Mouse (Mus musculus) adrenal gland, adult 8-10 months (tissue): ENCODE results near the gene Chst14. TPM values are rescaled to one million over a fixed set of nuclear protein-coding genes. Genes with fewer than 3 reads are reported as not detected.

Experiments
- DNase-seq: peaks from one replicate; pipeline ENCODE4 v3.0.0; 2022
- total RNA-seq, 4 experiments: library from RNA; stranded (reverse); gene quantifications; 2 replicates each; pipeline ENCODE4 v1.2.4; 2022

Chst14 gene
- total RNA-seq = 10 to 100 TPM; 13.5 to 19.7 (median 16.7) TPM

DNA sequence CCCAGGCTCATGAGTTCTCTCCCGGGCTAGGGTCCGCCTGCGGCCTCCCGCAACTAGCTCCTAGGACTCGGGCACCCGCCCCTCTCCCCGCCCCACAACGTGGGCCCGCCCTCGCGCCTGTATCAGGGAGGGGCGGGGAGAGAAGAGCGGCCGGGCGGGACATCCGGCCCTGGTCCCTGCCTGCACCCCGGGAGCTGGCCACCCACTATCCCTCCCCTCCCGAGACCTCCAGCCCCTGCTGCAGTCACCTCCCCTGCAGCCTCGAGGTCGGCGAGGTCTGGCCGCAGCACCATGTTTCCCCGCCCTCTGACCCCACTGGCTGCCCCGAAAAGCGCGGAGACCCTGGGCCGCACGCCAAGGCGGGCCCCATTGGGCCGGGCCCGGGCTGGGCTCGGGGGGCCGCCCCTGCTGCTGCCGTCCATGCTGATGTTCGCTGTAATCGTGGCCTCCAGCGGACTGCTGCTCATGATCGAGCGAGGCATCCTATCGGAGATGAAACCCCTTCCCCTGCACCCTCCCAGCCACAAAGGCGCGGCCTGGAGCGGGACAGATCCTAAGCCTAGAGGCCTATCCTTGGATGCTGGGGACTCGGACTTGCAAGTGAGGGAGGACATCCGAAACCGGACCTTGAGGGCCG, at the start of gene Chst14:
Chst14 (plus strand) TSS at position 136 of the 637 bp plus-strand sequence.
- DNase-seq = peak; percentile 77

DNA sequence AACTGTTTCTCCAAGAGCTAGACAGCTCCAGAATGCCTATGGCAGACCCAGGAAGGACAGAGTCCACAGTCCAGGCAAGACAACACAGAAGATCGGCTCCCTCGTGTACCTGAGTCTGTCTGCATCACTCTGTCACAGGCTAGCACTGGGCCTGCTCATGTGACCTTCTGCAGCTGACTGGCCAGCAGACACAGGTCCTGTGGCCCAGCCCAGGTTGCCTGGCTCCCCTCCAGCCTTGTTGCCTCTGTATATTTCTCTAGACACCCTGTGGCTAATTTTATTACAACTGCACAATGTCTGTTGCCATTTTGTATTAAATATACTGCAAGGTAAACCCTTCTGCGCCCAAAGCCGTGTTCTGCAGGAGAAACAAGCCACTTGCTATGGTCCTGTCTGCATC, 45.3 kb upstream of the Chst14 start:
- no peak for DNase-seq

DNA sequence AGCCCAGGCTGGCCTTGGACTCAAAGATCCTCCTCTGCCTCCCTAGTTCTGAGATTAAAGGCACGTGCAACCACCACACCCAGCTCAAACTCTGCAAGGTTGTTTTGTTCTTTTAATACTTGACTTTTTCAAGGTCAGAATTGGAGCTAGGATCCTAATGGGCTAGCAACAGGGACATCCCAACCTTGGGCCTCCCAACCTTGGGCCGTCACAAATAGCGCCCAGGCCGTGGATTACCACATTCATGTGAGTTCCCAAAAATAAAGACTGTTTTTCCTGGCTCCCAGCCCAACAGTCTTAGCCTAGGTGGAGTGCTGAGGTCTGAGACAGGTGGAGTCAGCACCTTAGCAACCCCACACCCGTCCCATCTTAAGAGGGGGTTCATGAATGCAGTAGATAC, 44.3 kb upstream of the Chst14 start:
- no peak for DNase-seq

DNA sequence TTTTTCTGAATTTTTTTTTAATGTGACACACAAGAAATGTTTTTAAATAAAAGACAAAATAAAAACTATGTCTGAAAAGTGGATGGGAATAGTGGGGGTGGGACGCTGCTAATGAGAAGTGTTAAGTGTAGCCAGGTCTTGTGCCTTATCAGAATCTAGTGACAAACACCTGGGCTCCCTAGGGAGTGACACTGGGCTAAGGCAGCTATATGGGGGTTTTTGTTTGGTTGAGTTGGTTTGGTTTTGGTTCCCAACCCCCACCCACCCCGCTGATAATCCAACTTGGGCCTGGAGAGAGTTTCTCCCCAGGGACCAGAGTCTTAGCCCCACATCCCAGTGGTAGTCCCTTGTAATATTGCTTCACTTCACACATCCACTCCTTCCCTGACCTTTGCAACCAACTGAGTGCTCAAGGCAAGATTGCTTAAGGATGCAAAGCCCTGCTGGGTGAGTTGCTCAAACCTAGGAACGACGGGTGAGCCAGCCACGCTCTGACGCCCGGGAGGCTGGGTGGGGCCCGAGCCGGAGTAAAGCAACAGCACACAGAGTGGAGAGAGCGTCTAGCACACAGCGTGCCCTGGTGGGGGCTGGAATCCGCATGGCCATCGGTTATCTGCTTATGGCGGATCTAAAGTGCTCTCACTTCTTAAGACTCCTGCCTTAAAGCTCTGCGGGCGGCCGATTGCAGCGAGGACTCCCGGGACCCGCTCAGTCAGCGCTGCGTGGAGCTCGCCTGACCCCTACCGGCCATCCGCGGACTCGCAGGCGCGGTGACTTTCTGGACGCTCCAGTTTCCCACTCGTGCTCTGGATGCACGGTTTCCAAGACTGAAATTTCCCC, 43.2 kb upstream of the Chst14 start:
- DNase-seq = peak; percentile 80

DNA sequence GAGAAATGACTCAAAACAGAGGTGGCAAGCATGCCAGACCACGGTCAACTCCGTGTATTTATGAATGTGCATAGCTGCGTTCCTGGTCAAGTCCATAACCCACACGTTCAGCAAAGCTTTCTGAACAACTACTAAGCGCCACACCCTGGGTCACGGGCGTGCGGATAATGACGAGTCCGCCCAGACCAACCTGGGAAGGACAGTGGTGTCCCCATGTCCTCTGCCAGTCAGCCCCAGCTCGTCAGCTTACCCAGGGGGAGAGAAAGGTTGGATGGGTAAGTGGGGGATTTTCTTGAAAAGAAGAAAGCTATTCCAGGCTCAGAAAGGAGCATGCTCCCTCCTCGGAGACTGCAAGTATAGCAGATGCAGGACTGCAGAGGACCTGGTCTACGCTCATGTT, 38.9 kb upstream of the Chst14 start:
- no peak for DNase-seq

DNA sequence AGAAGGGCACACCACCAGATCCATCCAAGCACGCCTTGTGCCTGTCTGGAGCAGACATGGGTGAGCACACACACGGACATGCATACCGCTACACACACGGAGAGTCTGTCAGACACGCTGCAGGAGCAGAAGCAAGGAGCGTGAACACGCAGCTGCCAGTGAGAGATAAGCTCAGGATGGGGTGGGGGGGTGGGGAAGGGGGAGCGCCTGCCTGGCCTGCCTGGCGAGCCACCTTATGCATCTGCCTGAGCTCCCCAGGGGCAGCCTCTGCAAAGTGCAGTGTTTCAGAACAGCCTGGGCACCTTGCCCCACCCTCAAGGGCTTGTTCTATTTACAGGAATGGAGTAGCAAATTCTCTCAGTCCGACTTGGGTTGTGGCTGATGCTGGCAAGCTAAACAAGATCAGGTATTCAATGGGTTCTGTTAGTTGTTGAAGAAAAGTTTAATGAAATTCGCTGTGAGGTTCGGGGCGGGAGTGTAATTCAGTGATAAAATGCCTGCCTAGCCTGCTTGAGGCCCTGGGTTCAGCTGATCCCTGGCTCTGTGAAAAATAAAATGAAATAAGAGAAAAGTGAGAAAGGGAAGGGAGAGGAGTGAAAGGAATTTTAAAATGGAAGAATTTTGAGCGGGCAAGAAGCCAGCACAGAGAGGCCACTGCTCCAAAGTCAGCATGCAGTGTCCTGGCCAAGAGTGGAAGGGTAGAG, 38.3 kb upstream of the Chst14 start:
- no peak for DNase-seq

DNA sequence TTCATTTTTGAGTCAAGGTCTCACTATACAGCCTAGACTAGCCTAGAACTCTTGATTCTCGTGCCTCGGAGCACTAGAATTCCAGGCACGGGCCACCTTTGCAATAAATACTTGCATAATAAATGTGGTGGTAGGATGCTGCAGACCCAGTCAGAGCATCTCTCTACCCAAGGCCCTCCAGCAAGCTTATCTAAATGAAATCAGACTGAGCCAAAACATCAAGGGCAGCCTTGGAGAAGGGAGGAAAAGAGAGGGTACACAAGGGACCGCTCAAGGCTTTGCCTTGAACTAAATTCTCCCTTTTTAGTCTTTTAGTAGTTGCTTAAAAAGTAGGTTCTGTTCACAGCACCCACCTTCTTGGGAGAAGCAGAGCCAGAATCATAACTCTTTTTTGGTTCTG, 35.1 kb upstream of the Chst14 start:
- no peak for DNase-seq

DNA sequence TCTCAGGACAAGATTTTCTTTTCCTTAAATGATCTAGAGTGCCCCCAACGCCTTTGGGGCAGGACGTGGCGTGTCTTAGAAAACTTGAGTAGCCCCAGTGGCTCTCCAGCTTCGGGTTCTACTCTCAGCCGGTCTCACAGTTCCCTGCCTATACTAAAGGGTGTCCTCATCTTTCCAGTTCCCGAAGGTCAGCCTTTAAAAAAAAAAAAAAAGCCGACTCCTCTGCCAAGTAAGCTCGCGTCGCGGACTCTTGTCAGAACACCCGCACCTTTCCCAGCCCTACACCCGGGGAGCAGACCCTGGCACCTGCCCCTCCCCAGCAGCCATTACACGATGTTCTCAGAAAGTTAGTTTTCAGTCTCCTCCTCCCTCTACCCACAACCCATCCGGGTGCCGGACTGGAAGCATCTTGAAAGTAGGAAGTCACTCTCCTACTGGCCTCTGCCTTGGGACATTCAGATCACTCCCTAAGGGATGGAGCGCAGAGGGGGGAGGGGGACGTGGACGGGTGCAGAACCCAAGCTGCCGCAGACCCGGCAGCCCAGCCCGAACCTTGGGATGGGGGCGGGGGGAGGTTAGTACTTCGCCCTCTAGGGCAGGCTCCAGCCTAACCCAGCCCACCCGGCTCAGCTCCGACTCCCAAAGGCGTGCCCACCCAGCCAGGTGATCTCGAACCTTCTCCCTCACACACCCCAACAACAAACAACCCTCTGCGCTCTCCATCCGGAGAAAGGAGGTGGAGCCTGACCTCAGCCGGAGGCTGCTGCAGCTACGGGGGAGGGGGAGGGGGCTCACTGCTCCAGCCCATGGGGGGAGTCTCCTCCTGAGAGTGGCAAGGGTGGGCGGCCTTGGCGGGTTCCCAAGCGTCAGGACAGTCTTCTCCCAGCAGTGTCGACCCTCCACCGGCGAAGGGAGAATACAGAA, 30.0 kb upstream of the Chst14 start:
- peak; percentile 69 for DNase-seq

DNA sequence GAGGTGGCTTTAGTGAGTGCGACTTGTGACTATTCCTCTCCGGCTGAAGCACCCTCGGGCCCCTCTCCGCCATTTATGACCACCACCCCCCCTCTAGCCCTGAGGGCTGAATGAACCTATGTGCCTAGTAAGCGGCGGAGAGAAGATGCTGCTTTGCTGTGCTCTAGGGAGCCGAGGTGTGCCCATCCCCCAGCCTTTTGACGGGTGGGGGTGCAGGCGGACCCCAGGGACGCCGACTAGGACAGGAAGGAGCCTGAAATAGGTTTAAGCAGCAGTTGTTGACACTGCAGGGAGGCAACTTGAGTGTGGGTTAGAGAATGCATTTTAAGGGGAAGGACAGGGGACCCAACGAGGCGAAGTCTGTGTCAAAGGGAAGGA, 29.4 kb upstream of the Chst14 start:
- DNase-seq = no peak

DNA sequence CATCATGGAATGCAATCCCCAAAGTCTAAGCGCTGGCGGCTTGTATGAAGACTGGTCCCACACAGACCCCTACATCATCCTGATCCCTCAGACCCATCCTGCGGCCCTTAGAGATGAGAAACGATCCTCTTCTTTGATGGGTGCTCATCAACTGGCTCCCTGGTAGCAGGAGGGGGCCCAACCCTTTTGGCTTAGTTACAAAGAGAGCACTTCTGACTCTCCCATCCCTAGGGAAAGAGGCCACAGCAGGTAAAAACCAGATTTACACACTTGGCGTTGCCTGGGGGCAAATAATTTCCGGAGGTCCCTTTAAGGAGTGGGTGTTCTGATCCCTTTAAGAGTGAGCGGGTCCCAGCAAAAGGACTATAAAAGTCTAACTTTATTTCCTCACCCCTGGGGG, 28.9 kb upstream of the Chst14 start:
- no peak for DNase-seq

DNA sequence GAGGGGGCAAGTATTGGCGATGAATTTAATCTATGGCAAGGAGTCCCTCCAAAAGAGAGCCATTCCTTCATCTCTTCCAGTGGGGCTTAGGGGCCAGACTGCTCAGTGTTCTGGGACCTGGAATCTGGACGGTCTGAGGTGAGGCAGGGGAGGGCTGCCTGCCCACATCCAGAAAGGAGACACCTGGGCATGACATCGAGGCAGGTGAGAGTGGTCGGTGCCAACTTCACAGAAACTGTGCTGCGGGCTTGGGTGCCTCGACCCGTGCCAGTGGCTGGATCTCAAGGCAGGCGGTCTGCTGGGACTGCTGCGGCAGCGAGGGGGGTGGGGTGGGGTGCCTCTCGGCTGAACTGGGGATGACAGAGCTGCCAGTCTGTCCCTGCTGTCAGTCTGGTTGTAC, 28.5 kb upstream of the Chst14 start:
- no peak for DNase-seq

DNA sequence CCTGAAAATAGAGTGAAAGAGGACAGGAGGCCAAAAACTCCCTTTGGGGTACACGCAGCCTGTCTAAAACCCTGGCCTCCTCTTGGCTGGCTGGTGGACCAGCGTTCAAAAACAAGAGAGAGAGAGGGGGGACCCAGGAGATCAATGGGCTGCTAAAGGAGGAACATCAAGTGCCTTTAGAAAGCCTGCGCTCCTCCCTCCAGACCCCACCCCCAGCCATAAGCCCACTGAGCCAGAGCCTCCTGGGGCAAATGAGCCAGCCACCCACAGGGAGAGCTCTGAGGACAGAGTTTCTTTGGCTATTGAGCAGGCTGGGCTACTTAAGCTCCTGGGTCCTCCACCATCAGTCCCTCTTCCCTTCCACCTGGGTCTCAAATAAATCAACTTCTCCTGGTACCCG, 27.5 kb upstream of the Chst14 start:
- DNase-seq = no peak

DNA sequence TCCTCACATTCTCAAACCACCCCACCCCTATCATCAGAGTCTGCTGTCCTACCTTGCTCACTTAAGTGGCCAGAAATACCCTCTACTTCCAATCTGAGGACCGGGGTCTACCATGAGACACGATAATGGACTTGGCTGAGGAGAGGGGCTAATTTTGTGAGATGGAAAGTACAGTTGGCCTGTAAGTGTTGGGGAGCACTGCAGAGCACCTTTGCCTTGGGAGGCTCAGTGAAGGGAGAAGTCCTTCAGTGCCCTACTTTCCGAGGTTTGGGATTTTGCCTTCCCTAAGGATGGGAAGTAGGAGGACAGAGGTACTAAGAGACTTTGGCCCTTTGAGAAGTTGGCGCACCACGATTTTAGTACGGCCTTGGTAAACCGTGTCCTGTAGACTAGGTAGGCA, 27.0 kb upstream of the Chst14 start:
- DNase-seq = no peak

DNA sequence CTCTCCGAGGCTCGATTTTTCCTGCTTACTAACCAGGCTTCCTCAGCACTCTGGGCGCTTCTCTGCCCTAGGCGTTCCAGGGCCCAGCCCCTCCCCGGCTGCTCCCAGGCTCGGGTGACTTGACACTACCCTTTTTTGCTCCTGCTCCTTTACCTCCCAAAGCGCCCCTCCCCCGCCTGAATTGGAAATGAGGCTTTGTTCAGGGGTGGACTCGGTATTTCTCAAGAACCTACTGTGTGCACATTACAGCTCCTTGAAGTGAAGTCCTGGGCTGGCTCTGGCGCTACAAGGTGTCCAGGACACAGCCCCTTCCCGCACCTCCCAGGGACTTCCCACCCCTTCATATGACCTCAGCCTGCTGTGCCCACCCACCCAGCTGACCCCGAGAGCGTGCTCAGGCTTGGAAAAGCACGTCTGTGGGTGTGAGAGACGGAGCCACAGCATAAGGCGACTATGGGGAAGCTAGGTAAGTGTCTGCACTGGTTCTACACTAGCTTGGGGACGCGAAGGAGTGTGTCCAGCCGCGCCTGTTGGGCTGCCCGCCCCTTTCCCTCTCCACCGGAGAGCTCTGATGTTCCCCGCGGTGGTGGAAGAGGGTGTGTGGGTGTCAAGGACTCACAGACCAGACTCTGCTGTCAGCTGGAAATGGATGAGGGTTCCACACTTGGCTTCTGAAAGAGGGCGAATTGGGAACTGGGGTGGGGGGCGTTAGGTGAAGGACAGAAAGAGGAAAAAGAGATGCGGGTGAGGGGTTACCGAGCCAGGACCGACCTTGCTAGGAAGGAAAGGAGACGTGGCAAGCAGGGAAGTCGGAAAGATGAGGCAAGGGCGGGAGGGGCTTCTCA, 26.1 kb upstream of the Chst14 start, which contains the start of gene Bahd1:
Bahd1 (plus strand) TSS at position 397 of the 845 bp plus-strand sequence.
- DNase-seq = peak; percentile 61

DNA sequence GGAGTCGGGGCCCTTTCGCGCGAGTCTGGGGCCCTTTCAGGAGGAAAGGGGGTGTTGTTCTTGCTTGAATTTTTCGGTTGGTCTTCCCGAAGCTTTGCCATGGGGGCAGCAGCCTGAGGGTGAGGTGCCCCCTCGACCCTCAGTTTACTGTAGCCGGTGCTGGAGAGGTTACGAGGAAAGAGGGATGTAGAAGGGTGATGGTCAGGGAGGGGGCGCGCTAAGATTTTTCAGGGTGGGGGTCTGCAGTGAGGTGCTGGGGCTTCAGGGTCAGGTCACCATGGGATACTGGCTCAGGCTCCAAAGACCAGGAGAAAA, 25.5 kb upstream of the Chst14 start:
- DNase-seq = no peak

DNA sequence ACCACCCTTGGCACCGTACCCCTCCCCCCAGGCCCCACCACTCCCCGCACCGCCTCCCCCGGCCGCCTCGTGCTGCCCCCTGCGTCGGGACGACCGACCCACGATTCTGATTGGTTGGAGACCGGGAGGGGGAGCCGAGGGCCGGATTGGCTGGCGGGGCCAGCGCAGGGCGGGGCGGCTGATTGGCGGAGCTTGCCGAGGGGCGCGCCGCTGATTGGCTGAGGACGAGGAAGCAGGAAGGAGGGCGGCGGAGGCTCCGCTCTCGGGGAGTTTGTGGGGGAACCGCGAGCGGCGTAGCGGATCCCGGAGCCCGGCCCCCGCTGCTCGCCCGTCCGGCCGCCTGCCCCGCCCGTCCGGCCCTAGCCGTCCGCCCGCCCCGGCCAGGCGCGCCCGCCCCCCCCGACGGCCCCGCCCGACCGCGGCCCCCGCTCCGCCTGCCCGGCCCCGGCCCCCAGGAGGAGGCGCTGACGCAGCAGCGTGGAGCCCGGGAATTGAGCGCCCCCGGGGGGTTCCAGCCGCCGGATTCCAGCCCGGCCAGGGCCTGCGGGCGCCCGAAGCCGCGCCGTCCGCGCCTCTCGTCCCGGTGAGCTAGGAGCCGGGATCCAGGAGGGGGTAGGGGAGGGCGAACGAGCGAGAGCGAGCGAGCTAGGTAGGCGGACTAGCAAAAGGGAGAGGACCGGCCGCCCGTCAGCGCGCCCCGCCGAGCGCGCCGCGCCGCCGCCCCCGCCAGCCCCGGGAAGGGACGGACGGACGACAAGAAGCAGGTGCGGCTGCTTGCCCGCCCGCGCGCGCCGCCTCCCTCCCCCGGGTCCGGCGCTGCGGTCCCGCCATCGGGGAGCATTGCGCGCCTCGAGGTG, 24.9 kb upstream of the Chst14 start:
- peak; percentile 98 for DNase-seq

DNA sequence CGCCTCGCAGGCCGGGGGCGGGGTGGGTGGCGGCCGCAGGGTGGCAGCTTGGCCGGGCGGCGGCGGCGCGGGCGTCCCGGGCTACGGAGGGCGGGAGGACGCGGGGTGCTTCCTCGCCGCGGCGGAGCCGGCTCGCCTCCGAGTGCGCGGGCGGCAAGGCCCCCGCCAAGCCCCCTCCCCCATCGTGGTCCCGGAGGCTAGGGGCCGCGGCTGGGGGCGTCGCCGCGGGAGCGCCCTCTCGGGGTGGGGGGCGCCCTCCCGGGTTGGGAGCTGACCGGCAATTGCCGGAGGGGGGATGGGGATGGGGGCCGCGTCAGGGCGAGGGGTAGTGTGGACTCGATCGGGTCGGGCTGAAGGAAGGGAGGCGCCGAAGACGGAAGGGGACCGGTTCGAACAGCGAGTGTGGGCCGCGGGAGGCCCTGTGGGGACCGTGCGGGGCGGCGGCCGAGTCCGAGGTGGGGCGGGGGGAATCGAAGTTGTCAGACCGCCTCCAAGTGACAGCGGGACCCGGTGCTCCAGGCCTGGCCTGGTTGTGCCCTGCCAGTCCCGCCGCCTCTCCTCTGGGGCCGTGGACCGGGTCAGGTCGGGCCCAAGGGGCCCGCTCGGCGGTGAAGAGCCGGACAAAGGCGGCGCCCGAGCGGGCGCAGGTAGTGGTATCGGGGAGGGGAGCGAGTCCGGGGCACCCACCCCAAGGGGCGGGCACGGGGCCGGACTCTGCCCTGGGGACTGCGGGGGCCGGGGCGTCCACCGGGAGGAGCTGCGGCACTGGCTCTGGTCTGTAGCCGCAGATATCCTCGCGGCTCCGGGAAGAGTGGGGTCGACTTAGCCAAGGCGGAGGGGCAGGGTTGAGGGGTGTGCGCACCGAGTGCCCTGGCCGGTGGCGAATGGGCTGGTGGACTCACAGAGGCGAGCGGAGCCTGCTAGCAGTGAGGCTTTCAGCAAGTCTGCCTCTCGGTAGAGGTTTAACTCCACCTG, 24.0 kb upstream of the Chst14 start:
- peak; percentile 66 for DNase-seq

DNA sequence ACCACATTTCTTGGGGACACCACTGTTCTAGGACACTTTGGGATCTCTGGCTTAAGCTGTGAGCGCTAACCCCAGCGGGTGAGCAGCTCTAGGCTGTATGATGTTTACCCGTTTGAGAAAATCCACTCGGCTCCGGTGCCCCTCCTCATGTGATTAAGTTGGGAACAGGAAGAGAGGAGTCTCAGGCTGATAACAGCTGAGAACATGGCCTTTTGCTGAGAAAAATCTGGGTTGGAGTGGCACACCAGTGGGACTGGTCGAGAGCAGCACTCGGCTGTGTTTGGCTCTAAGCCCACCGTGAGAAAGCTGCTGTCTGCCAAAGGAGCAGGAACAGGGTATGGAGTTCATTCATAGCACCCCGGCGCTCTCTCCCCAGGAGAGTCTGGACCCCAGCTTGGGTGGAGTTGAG, 23.0 kb upstream of the Chst14 start:
- no peak for DNase-seq

DNA sequence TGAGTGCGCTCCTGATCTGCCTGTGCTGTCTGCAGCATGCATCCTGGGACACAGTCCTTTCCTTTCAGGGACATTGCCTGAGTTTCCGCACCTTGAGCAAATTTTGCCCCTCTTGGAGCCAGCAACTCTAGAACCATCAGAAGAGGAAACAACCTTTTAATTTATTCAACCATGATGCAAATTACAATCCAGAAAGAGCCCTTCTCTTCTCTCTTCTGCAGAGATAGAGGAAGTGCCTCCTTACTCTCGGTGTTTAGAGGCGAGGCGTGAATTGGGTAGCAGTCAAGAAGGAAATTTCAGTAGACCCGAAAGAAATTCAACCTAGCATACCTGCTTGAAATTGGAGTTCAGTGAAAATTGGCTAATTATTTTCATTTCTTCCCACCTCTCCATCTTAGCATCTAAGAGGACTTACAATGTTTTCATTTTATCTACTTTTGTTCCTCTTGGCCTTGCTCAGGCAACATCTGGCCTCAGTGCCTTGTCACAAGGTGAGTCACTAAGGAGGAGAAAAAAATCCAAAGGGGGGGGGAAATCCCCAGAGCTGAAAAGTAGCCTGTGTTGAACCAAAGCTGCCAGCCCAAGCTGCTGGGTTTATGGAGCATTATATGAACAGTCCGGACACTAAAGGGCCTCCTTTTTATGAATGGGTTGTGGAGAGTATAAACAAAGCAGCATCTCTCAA, 20.7 kb upstream of the Chst14 start:
- no peak for DNase-seq
